Mouse (Mus musculus): ENCODE results near the gene Sept5. TPM values are rescaled to one million over a fixed set of nuclear protein-coding genes. Genes with fewer than 3 reads are reported as not detected.

Gene Sept5
- polyA plus RNA-seq, 1 experiment, result 74.2 TPM

DNA sequence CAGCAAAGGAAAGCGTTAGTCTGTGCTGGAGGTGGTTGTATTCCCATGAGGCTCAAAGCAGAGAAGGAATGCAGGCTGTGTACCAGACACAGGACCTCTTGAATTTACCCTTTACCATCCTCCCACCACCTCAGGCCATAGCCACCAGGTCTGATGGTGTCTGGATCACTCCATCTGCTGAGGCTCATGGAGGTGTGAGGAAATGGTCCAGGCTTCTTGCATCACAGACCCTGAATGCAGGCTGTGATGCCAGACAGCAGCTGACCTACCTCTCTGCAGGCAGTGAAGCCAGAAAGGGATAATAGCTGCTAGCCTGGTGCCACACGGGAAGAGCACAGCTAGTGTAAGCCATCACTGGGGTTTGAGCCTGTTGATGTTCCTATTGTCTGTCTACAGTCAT lies 8.6 kb upstream of the Sept5 start:
- Histone ChIP-seq H3K36me3 (ENCODE audit: control insufficient read depth, insufficient read depth) (no peaks in the 10 kb centered on the region), H3K79me2 (ENCODE audit: control insufficient read depth, insufficient read depth) (no peaks in the 10 kb centered on the region), H3K4me3 (ENCODE audit: insufficient read depth, poor library complexity, severe bottlenecking) (no peak overlapping the region), H3K27me3 (ENCODE audit: control insufficient read depth, insufficient read depth, insufficient read length) (peaks cover 3% of the 10 kb centered on the region), H3K79me3 (ENCODE audit: low read depth) (no peaks in the 10 kb centered on the region), H3ac (ENCODE audit: control insufficient read depth, insufficient read length, low read depth) (no peak overlapping the region)
- no peak for TF ChIP-seq MYOG (IDR thresholded peaks at IDR 0.05; ENCODE audit: control insufficient read depth, extremely low read depth, insufficient read length)
- TF ChIP-seq CTCF (IDR thresholded peaks at IDR 0.05; ENCODE audit: control insufficient read depth, insufficient read depth, insufficient read length), result no peak
- no peak for TF ChIP-seq MYOD1 (IDR thresholded peaks at IDR 0.05; ENCODE audit: control insufficient read depth, insufficient read length, low read depth)
- no peak for TF ChIP-seq MAX (IDR thresholded peaks at IDR 0.05)
- TF ChIP-seq CEBPB (IDR thresholded peaks at IDR 0.05; ENCODE audit: low read depth), result no peak
- no peak for TF ChIP-seq USF1 (IDR thresholded peaks at IDR 0.05; ENCODE audit: low read depth)
- TF ChIP-seq FOSL1 (IDR thresholded peaks at IDR 0.05; ENCODE audit: insufficient read depth, low read length, poor library complexity, severe bottlenecking), result no peak

GRCm38 (mm10) chr16:18636804-18637203 lies 7.0 kb upstream of the Sept5 start:
- Histone ChIP-seq H3K36me3 (ENCODE audit: control insufficient read depth, insufficient read depth) (no peaks in the 10 kb centered on the region), H3K79me3 (ENCODE audit: low read depth) (no peaks in the 10 kb centered on the region)
- TF ChIP-seq CTCF (IDR thresholded peaks at IDR 0.05; ENCODE audit: control insufficient read depth, insufficient read depth, insufficient read length) (no peak), CEBPB (IDR thresholded peaks at IDR 0.05; ENCODE audit: low read depth) (no peak), MYOG (IDR thresholded peaks at IDR 0.05; ENCODE audit: control insufficient read depth, extremely low read depth, insufficient read length) (no peak)

GRCm38 (mm10) chr16:18636401-18636800 lies 6.6 kb upstream of the Sept5 start:
- H3ac ChIP-seq (ENCODE audit: control insufficient read depth, insufficient read length, low read depth), result no peak overlapping the region
- TF ChIP-seq FOSL1 (IDR thresholded peaks at IDR 0.05; ENCODE audit: insufficient read depth, low read length, poor library complexity, severe bottlenecking) (no peak), MYOG (IDR thresholded peaks at IDR 0.05; ENCODE audit: control insufficient read depth, extremely low read depth, insufficient read length) (no peak), CTCF (IDR thresholded peaks at IDR 0.05; ENCODE audit: control insufficient read depth, insufficient read depth, insufficient read length) (no peak), MYOD1 (IDR thresholded peaks at IDR 0.05; ENCODE audit: control insufficient read depth, insufficient read length, low read depth) (no peak), CEBPB (IDR thresholded peaks at IDR 0.05; ENCODE audit: low read depth) (no peak), MAX (IDR thresholded peaks at IDR 0.05) (no peak), USF1 (IDR thresholded peaks at IDR 0.05; ENCODE audit: low read depth) (no peak)
- H3K4me3 ChIP-seq (ENCODE audit: insufficient read depth, poor library complexity, severe bottlenecking), result no peak overlapping the region
- no peaks in the 10 kb centered on the region for H3K79me3 ChIP-seq (ENCODE audit: low read depth)
- H3K27me3 ChIP-seq (ENCODE audit: control insufficient read depth, insufficient read depth, insufficient read length), result peaks cover 3% of the 10 kb centered on the region
- no peaks in the 10 kb centered on the region for H3K79me2 ChIP-seq (ENCODE audit: control insufficient read depth, insufficient read depth)
- no peaks in the 10 kb centered on the region for H3K36me3 ChIP-seq (ENCODE audit: control insufficient read depth, insufficient read depth)

More at GRCm38 (mm10) chr16:18636804-18637203, 7.0 kb upstream of the Sept5 start:
- Histone ChIP-seq H3K79me2 (ENCODE audit: control insufficient read depth, insufficient read depth) (no peaks in the 10 kb centered on the region), H3K4me3 (ENCODE audit: insufficient read depth, poor library complexity, severe bottlenecking) (no peak overlapping the region), H3K27me3 (ENCODE audit: control insufficient read depth, insufficient read depth, insufficient read length) (peaks cover 3% of the 10 kb centered on the region), H3ac (ENCODE audit: control insufficient read depth, insufficient read length, low read depth) (no peak overlapping the region)

- no peaks in the 10 kb centered on the region for H3K79me3 ChIP-seq (ENCODE audit: low read depth)
- no peak for TF ChIP-seq MYOG (IDR thresholded peaks at IDR 0.05; ENCODE audit: control insufficient read depth, extremely low read depth, insufficient read length)
- no peak for TF ChIP-seq MAX (IDR thresholded peaks at IDR 0.05)
- no peak for TF ChIP-seq USF1 (IDR thresholded peaks at IDR 0.05; ENCODE audit: low read depth)
- no peak for TF ChIP-seq CTCF (IDR thresholded peaks at IDR 0.05; ENCODE audit: control insufficient read depth, insufficient read depth, insufficient read length)
- no peak for TF ChIP-seq MYOD1 (IDR thresholded peaks at IDR 0.05; ENCODE audit: control insufficient read depth, insufficient read length, low read depth)
- TF ChIP-seq CEBPB (IDR thresholded peaks at IDR 0.05; ENCODE audit: low read depth), result no peak
- no peak for TF ChIP-seq FOSL1 (IDR thresholded peaks at IDR 0.05; ENCODE audit: insufficient read depth, low read length, poor library complexity, severe bottlenecking)
- peaks cover 1% of the 10 kb centered on the region for H3K79me2 ChIP-seq (ENCODE audit: control insufficient read depth, insufficient read depth)
- H3ac ChIP-seq (ENCODE audit: control insufficient read depth, insufficient read length, low read depth), result no peak overlapping the region
- no peak overlapping the region for H3K4me3 ChIP-seq (ENCODE audit: insufficient read depth, poor library complexity, severe bottlenecking)
- peaks cover 3% of the 10 kb centered on the region for H3K27me3 ChIP-seq (ENCODE audit: control insufficient read depth, insufficient read depth, insufficient read length)
- no peaks in the 10 kb centered on the region for H3K36me3 ChIP-seq (ENCODE audit: control insufficient read depth, insufficient read depth)
Observed at GRCm38 (mm10) chr16:18633333-18633732, 3.6 kb upstream of the Sept5 start.

DNA sequence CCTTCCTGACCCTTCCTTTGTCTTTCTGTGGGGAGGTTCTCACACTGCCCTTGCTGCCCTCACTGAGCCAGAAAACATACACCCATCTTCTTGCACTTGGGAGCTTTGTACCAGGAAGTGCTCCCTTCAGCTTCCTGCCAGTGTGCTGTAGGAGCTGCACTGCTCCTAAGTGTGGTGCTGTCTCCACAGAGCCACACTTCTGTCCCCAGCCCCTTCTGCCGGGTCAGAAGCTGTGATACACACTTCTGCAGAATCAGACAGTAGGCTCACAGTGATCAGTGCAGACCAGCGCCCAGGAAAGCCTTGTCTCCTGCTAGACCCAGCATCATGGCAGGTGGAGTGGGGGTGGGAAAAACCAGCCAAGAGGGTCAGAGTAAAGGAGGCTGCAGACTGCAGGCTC lies 3.1 kb upstream of the Sept5 start:
- Histone ChIP-seq H3K79me3 (ENCODE audit: low read depth) (no peaks in the 10 kb centered on the region), H3ac (ENCODE audit: control insufficient read depth, insufficient read length, low read depth) (no peak overlapping the region), H3K36me3 (ENCODE audit: control insufficient read depth, insufficient read depth) (no peaks in the 10 kb centered on the region), H3K27me3 (ENCODE audit: control insufficient read depth, insufficient read depth, insufficient read length) (peaks cover 3% of the 10 kb centered on the region), H3K79me2 (ENCODE audit: control insufficient read depth, insufficient read depth) (peaks cover 6% of the 10 kb centered on the region), H3K4me3 (ENCODE audit: insufficient read depth, poor library complexity, severe bottlenecking) (no peak overlapping the region)
- TF ChIP-seq CEBPB (IDR thresholded peaks at IDR 0.05; ENCODE audit: low read depth) (no peak), MAX (IDR thresholded peaks at IDR 0.05) (no peak), MYOG (IDR thresholded peaks at IDR 0.05; ENCODE audit: control insufficient read depth, extremely low read depth, insufficient read length) (no peak), CTCF (IDR thresholded peaks at IDR 0.05; ENCODE audit: control insufficient read depth, insufficient read depth, insufficient read length) (no peak), MYOD1 (IDR thresholded peaks at IDR 0.05; ENCODE audit: control insufficient read depth, insufficient read length, low read depth) (no peak), FOSL1 (IDR thresholded peaks at IDR 0.05; ENCODE audit: insufficient read depth, low read length, poor library complexity, severe bottlenecking) (no peak), USF1 (IDR thresholded peaks at IDR 0.05; ENCODE audit: low read depth) (no peak)

DNA sequence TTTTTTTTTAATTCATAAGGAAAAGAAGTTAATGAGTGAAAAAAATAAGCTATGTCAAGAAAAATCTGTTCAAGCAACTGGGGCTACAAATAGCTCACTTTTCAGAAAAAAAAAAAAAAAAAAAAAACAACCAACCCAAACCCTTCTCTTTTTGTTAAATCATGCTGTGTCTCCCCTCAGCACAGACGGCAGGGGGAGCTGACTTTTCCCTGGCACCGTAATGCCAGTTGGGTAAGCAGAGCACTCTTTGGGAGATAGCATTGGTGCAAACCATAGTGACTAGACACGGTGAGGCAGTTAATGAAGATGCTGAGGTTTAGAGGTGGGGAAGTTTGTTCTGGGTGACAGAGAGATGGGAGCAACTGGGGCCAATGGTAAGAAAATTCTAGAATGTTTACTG lies 2.3 kb upstream of the Sept5 start:
- Histone ChIP-seq H3K4me3 (ENCODE audit: insufficient read depth, poor library complexity, severe bottlenecking) (no peak overlapping the region), H3ac (ENCODE audit: control insufficient read depth, insufficient read length, low read depth) (no peak overlapping the region), H3K36me3 (ENCODE audit: control insufficient read depth, insufficient read depth) (no peaks in the 10 kb centered on the region), H3K27me3 (ENCODE audit: control insufficient read depth, insufficient read depth, insufficient read length) (peaks cover 3% of the 10 kb centered on the region), H3K79me2 (ENCODE audit: control insufficient read depth, insufficient read depth) (peaks cover 14% of the 10 kb centered on the region), H3K79me3 (ENCODE audit: low read depth) (no peaks in the 10 kb centered on the region)
- TF ChIP-seq CEBPB (IDR thresholded peaks at IDR 0.05; ENCODE audit: low read depth) (no peak), FOSL1 (IDR thresholded peaks at IDR 0.05; ENCODE audit: insufficient read depth, low read length, poor library complexity, severe bottlenecking) (no peak), MYOG (IDR thresholded peaks at IDR 0.05; ENCODE audit: control insufficient read depth, extremely low read depth, insufficient read length) (no peak), USF1 (IDR thresholded peaks at IDR 0.05; ENCODE audit: low read depth) (no peak), CTCF (IDR thresholded peaks at IDR 0.05; ENCODE audit: control insufficient read depth, insufficient read depth, insufficient read length) (no peak), MAX (IDR thresholded peaks at IDR 0.05) (no peak), MYOD1 (IDR thresholded peaks at IDR 0.05; ENCODE audit: control insufficient read depth, insufficient read length, low read depth) (no peak)
